In the genomic region with DNA sequence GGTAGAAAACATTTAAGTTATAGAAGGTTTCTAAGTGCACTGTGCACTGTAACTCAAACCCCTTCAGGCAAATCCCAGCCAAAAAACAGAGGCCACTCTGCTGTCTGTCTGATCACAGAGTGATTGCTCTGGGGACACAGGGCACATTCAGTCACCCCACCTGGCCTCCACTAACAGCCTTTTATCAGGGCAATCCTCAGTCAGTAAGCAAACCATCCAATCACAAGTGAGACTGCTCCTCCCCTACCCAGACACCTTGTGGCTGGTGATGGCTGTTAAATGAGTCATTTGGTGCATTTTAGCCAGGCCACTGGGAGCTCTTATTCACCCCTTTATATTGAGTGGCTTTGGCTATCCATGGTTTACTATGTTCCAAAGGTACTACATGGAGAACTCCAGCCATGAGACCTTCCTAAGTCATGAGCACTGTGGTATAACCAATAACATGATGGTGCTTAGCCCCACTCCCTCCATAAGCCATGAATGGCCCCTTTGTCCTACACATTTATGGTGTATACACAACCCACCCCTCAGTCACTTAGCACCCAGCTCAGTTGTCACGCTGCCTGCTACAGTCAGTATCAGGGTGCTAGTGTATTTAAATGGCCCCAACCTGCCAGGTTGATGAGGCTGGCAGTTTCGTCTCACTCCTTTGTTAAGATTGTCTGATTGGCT, we compare ENCODE assay signal across 30 mouse cellular contexts.
DNase-seq lines count a peak whose midpoint lies in the region; ATAC-seq and TF ChIP-seq lines count a peak whose summit lies in the region.
"Had no signal": no experiment of that assay in that cellular context is flagged by ENCODE, and none has a peak within 500 bp of the region (broad histone marks: within the 10 kb centered on the region; RNA-seq: fewer than 3 reads in every experiment).

No protein-coding gene starts in this region.

- no peak for DNase-seq in neural tube, embryonic 10.5 days (ENCODE audit: extremely low spot score, low spot score)
- no peak for DNase-seq in G1E (ENCODE audit: low spot score)
- no peak for DNase-seq in testis, postnatal 14 days (ENCODE audit: low spot score)
- DNase-seq in left cerebral cortex, adult 11 months (ENCODE audit: low spot score): no peak
- DNase-seq in testis, postnatal 10 days (ENCODE audit: low spot score): no peak
- DNase-seq: adrenal gland, postnatal 25 days; cerebellum, adult 11-12 months; cerebellum, postnatal 10 days; gastrocnemius, adult 2 months; heart, adult 2 months; heart, postnatal 36 days; kidney, adult 2 months; kidney, postnatal 36 days; liver; lung, adult 2 months; lung, postnatal 10 days; midbrain, embryonic 14.5 days; right cerebral cortex, adult 18-20 months; thymus, adult 2 months; thymus, postnatal 36 days had no signal

- no peaks in the 10 kb centered on the region for H3K27me3 ChIP-seq in neural tube, embryonic 13.5 days
- H3K27me3 ChIP-seq in G1E (ENCODE audit: insufficient read depth, low read length): no peaks in the 10 kb centered on the region
- H3K27me3 ChIP-seq in intestine, postnatal 0 days (replicated peaks; ENCODE audit: control insufficient read depth, insufficient read depth, low read length): no peaks in the 10 kb centered on the region
- no peaks in the 10 kb centered on the region for H3K27me3 ChIP-seq in stomach, embryonic 15.5 days (replicated peaks)
- H3K27me3 ChIP-seq: embryonic facial prominence, embryonic 13.5 days; hindbrain, embryonic 12.5 days had no signal

- no peak overlapping the region for H3K27ac ChIP-seq in neural tube, embryonic 13.5 days (replicated peaks)
- H3K27ac ChIP-seq in intestine, postnatal 0 days (ENCODE audit: low read depth, low read length): no peak overlapping the region
- no peak overlapping the region for H3K27ac ChIP-seq in stomach, embryonic 15.5 days
- H3K27ac ChIP-seq: embryonic facial prominence, embryonic 13.5 days; gastrocnemius, adult 2 months; heart, adult 2 months; heart, embryonic 15.5 days; hindbrain, embryonic 12.5 days; hindbrain, postnatal 0 days; liver, embryonic 14.5 days; macrophage had no signal

- H3K4me1 ChIP-seq in neural tube, embryonic 13.5 days (replicated peaks): peaks cover 31% of the 10 kb centered on the region
- H3K4me1 ChIP-seq in G1E (ENCODE audit: insufficient read depth, low read depth, low read length): peaks cover 64% of the 10 kb centered on the region
- H3K4me1 ChIP-seq in intestine, postnatal 0 days (replicated peaks; ENCODE audit: control insufficient read depth, insufficient read depth, low read length): peaks cover 11% of the 10 kb centered on the region; the same call in 1 of the 2 replicates
- no peaks in the 10 kb centered on the region for H3K4me1 ChIP-seq in stomach, embryonic 15.5 days

- H3K4me2 ChIP-seq in neural tube, embryonic 13.5 days: no peak overlapping the region
- H3K4me2 ChIP-seq in intestine, postnatal 0 days (replicated peaks; ENCODE audit: low read depth): no peak overlapping the region
- H3K4me2 ChIP-seq in stomach, embryonic 15.5 days: no peak overlapping the region
- H3K4me2 ChIP-seq: embryonic facial prominence, embryonic 13.5 days; heart, embryonic 15.5 days; hindbrain, embryonic 12.5 days had no signal

- TF ChIP-seq CTCF in G1E (IDR thresholded peaks at IDR 0.05; ENCODE audit: low read depth, low read length): no peak
- peak; percentile 37 for TF ChIP-seq CTCF in intestine, postnatal 0 days (IDR thresholded peaks at IDR 0.05; ENCODE audit: low read depth)

- peak; percentile 32; the same call in 1 of the 2 replicates for ATAC-seq in neural tube, embryonic 13.5 days (ENCODE audit: low read depth)
- peak; percentile 35 for ATAC-seq in G1E (ENCODE audit: extremely low read depth, insufficient number of reproducible peaks, low FRiP score, poor library complexity, severe bottlenecking)
- ATAC-seq in intestine, postnatal 0 days: peak; percentile 94
- ATAC-seq in stomach, embryonic 15.5 days (ENCODE audit: insufficient read depth, low FRiP score, low read depth): peak; percentile 35; the same call in 1 of the 2 replicates
- ATAC-seq: forebrain, embryonic 16.5 days; hindbrain, postnatal 0 days had no signal

- H3K9ac ChIP-seq in neural tube, embryonic 13.5 days: no peak overlapping the region
- H3K9ac ChIP-seq in intestine, postnatal 0 days (ENCODE audit: low read depth, low read length): no peak overlapping the region
- H3K9ac ChIP-seq in stomach, embryonic 15.5 days: no peak overlapping the region
- H3K9ac ChIP-seq: embryonic facial prominence, embryonic 13.5 days; heart, embryonic 15.5 days; hindbrain, embryonic 12.5 days; liver, embryonic 14.5 days had no signal

- WGBS in neural tube, embryonic 13.5 days: 33% methylated on average over 2 of the region's 2 CpGs
- 46% methylated on average over 2 of the region's 2 CpGs for WGBS in intestine, postnatal 0 days
- WGBS in stomach, embryonic 15.5 days: 41% methylated on average over 2 of the region's 2 CpGs

- no peaks in the 10 kb centered on the region for H3K36me3 ChIP-seq in neural tube, embryonic 13.5 days
- peaks cover 19% of the 10 kb centered on the region for H3K36me3 ChIP-seq in G1E (replicated peaks)
- H3K36me3 ChIP-seq in intestine, postnatal 0 days (ENCODE audit: control insufficient read depth, insufficient read depth): no peaks in the 10 kb centered on the region
- H3K36me3 ChIP-seq in stomach, embryonic 15.5 days: no peaks in the 10 kb centered on the region
- H3K36me3 ChIP-seq: embryonic facial prominence, embryonic 13.5 days; heart, embryonic 15.5 days; hindbrain, embryonic 12.5 days had no signal

- H3K4me3 ChIP-seq in neural tube, embryonic 13.5 days: no peak overlapping the region
- no peak overlapping the region for H3K4me3 ChIP-seq in G1E (ENCODE audit: low read depth, low read length)
- H3K4me3 ChIP-seq in intestine, postnatal 0 days (ENCODE audit: low read depth, low read length): no peak overlapping the region
- H3K4me3 ChIP-seq in stomach, embryonic 15.5 days (replicated peaks): no peak overlapping the region
- H3K4me3 ChIP-seq: embryonic facial prominence, embryonic 13.5 days; gastrocnemius, adult 2 months; heart, adult 2 months; heart, embryonic 15.5 days; hindbrain, embryonic 12.5 days had no signal

- no peaks in the 10 kb centered on the region for H3K9me3 ChIP-seq in neural tube, embryonic 13.5 days
- no peaks in the 10 kb centered on the region for H3K9me3 ChIP-seq in G1E (replicated peaks)
- no peaks in the 10 kb centered on the region for H3K9me3 ChIP-seq in intestine, postnatal 0 days (ENCODE audit: control insufficient read depth)
- no peaks in the 10 kb centered on the region for H3K9me3 ChIP-seq in stomach, embryonic 15.5 days
- H3K9me3 ChIP-seq: embryonic facial prominence, embryonic 13.5 days; heart, embryonic 15.5 days; hindbrain, embryonic 12.5 days had no signal

Comparison
In these comparisons a context has a peak if more than half of its experiments do, and no peak if none do; other contexts are left out.
1. ATAC-seq: peak in every context shown above with its lines; median percentile 94 in intestine, postnatal 0 days; 35 in G1E; 35 in stomach, embryonic 15.5 days; 32 in neural tube, embryonic 13.5 days.